In genomic region chr3:88334029-88334658, GRCm38 (mm10) we compare ENCODE assay signal across 9 mouse cellular contexts. TPM values are rescaled to one million over a fixed set of nuclear protein-coding genes. Genes with fewer than 3 reads are reported as not detected.
DNase-seq lines count a peak whose midpoint lies in the region; ATAC-seq lines count a peak whose summit lies in the region.
"Had no signal": no experiment of that assay in that cellular context is flagged by ENCODE, and none has a peak within 500 bp of the region (broad histone marks: within the 10 kb centered on the region; RNA-seq: fewer than 3 reads in every experiment).

No protein-coding gene starts in this region.

- H3K4me3 ChIP-seq in erythroblast, embryonic 14.5 days (replicated peaks) = peak overlapping the region; percentile 78
- peak overlapping the region; percentile 24 for H3K4me3 ChIP-seq in lung, embryonic 16.5 days (ENCODE audit: low read length)

- H3K36me3 ChIP-seq in erythroblast, embryonic 14.5 days (ENCODE audit: control insufficient read depth) = peaks cover 28% of the 10 kb centered on the region
- H3K36me3 ChIP-seq in lung, embryonic 16.5 days (ENCODE audit: control insufficient read depth, insufficient read depth, low read length) = peaks cover 5% of the 10 kb centered on the region; the same call in 1 of the 2 replicates

- H3K9me3 ChIP-seq in erythroblast, embryonic 14.5 days (ENCODE audit: control insufficient read depth, low read length) = peaks cover 6% of the 10 kb centered on the region
- no peaks in the 10 kb centered on the region for H3K9me3 ChIP-seq in lung, embryonic 16.5 days (ENCODE audit: control insufficient read depth, low read length)

- WGBS in lung, embryonic 16.5 days = 41% methylated on average over 12 of the region's 12 CpGs

- peak overlapping the region; percentile 53 for H3K27ac ChIP-seq in lung, embryonic 16.5 days (ENCODE audit: low read length)

- peak; percentile 49 for DNase-seq in c-Kit-positive CD71-positive TER-119-positive erythroid progenitor cells, embryonic 14.5 days (ENCODE audit: low spot score)
- peak; percentile 42 to 67 for DNase-seq in kidney, postnatal 25 days
- no peak for DNase-seq in left cerebral cortex, postnatal 14 days (ENCODE audit: low spot score in 2 of 2)
- DNase-seq in gastrocnemius, postnatal 36 days = no peak
- no peak for DNase-seq in thymus, postnatal 10 days (ENCODE audit: low spot score in 2 of 2)
- DNase-seq: left cerebral cortex, postnatal 4 days had no signal

- H3K9ac ChIP-seq in lung, embryonic 16.5 days (ENCODE audit: low read length) = peak overlapping the region; percentile 45

- intact Hi-C loops in left cerebral cortex, postnatal 14 days (cut with DNase I) = no loop called here
- intact Hi-C loops in gastrocnemius, postnatal 36 days (cut with DNase I) = no loop called here

- peaks cover 5% of the 10 kb centered on the region for H3K27me3 ChIP-seq in erythroblast, embryonic 14.5 days (ENCODE audit: control insufficient read depth)
- H3K27me3 ChIP-seq in lung, embryonic 16.5 days (ENCODE audit: control insufficient read depth, insufficient read depth, low read depth, low read length) = no peaks in the 10 kb centered on the region

- peak overlapping the region; percentile 34 for H3K4me2 ChIP-seq in lung, embryonic 16.5 days (ENCODE audit: low read depth, low read length)

- no peak for ATAC-seq in erythroblast, adult 5-6 weeks (replicated peaks; ENCODE audit: low FRiP score, poor library complexity, severe bottlenecking)
- ATAC-seq in lung, embryonic 16.5 days (ENCODE audit: low read depth) = peak; percentile 29; the same call in 1 of the 2 replicates

- peaks cover 60% of the 10 kb centered on the region for H3K4me1 ChIP-seq in erythroblast, embryonic 14.5 days (ENCODE audit: control insufficient read depth)
- H3K4me1 ChIP-seq in lung, embryonic 16.5 days (replicated peaks; ENCODE audit: control insufficient read depth, insufficient read depth, low read length) = peaks cover 20% of the 10 kb centered on the region

RNA-seq across cellular contexts. Expression of gene Tmem79, which starts 1.8 kb away (rescaled TPM):
- 0.09 and 0.25 TPM in 2 replicates for polyA plus RNA-seq in erythroblast, embryonic 14.5 days (2012)
- total RNA-seq in erythroblast, adult 5-6 weeks (2015; ENCODE audit: low replicate concordance) = not detected in 2 replicates
- total RNA-seq in erythroblast, adult 5-6 weeks (2017; ENCODE audit: low replicate concordance) = 0.09 TPM in 1 of 2 replicates, not detected in the other
- polyA plus RNA-seq in lung, embryonic 16.5 days (2015; fragmentation: Nextera tagmentation; extraction: Ambion mirVana) = 9.5 and 9.9 TPM in 2 replicates
- total RNA-seq in left cerebral cortex, postnatal 14 days (2021) = under 1 TPM; 0.99 TPM
- 1 to 10 TPM; 2.0 to 2.4 TPM for total RNA-seq in gastrocnemius, postnatal 36 days (2021)

RNA-seq across cellular contexts. Expression of gene Smg5, which starts 1.9 kb away (rescaled TPM):
- polyA plus RNA-seq in erythroblast, embryonic 14.5 days (2012) = 16.0 and 20.1 TPM in 2 replicates
- total RNA-seq in erythroblast, adult 5-6 weeks (2015; ENCODE audit: low replicate concordance) = 28.1 and 29.5 TPM in 2 replicates
- 45.1 and 58.0 TPM in 2 replicates for total RNA-seq in erythroblast, adult 5-6 weeks (2017; ENCODE audit: low replicate concordance)
- polyA plus RNA-seq in lung, embryonic 16.5 days (2015; fragmentation: Nextera tagmentation; extraction: Ambion mirVana) = 46.6 and 46.7 TPM in 2 replicates
- total RNA-seq in left cerebral cortex, postnatal 14 days (2021) = 10 to 100 TPM; 69.6 to 72.0 TPM
- total RNA-seq in gastrocnemius, postnatal 36 days (2021) = 10 to 100 TPM; 34.8 to 35.8 TPM

RNA-seq across cellular contexts. Expression of gene Glmp, which starts 9.3 kb away (rescaled TPM):
- 4.4 and 10.8 TPM in 2 replicates for polyA plus RNA-seq in erythroblast, embryonic 14.5 days (2012)
- 11.1 and 58.3 TPM in 2 replicates for total RNA-seq in erythroblast, adult 5-6 weeks (2015; ENCODE audit: low replicate concordance)
- total RNA-seq in erythroblast, adult 5-6 weeks (2017; ENCODE audit: low replicate concordance) = 5.9 and 13.1 TPM in 2 replicates
- polyA plus RNA-seq in lung, embryonic 16.5 days (2015; fragmentation: Nextera tagmentation; extraction: Ambion mirVana) = 228 and 231 TPM in 2 replicates
- 10 to 100 TPM; 84.4 to 93.6 TPM for total RNA-seq in left cerebral cortex, postnatal 14 days (2021)
- total RNA-seq in gastrocnemius, postnatal 36 days (2021) = 10 to 100 TPM; 34.5 to 45.4 TPM

RNA-seq across cellular contexts. Expression of gene Paqr6, which starts 30.2 kb away (rescaled TPM):
- polyA plus RNA-seq in erythroblast, embryonic 14.5 days (2012) = 1.8 and 3.4 TPM in 2 replicates
- total RNA-seq in erythroblast, adult 5-6 weeks (2015; ENCODE audit: low replicate concordance) = 3.1 TPM in 1 of 2 replicates, not detected in the other
- total RNA-seq in erythroblast, adult 5-6 weeks (2017; ENCODE audit: low replicate concordance) = not detected in 2 replicates
- polyA plus RNA-seq in lung, embryonic 16.5 days (2015; fragmentation: Nextera tagmentation; extraction: Ambion mirVana) = 12.5 and 15.2 TPM in 2 replicates
- total RNA-seq in left cerebral cortex, postnatal 14 days (2021) = 1 to 10 TPM; 2.5 to 3.3 TPM
- under 1 TPM; 0.26 to 0.42 TPM for total RNA-seq in gastrocnemius, postnatal 36 days (2021)

RNA-seq across cellular contexts. Expression of gene Cct3, which starts 37.2 kb away (rescaled TPM):
- 1.6 and 3.8 TPM in 2 replicates for polyA plus RNA-seq in erythroblast, embryonic 14.5 days (2012)
- total RNA-seq in erythroblast, adult 5-6 weeks (2015; ENCODE audit: low replicate concordance) = 97.4 and 178 TPM in 2 replicates
- 48.6 and 66.1 TPM in 2 replicates for total RNA-seq in erythroblast, adult 5-6 weeks (2017; ENCODE audit: low replicate concordance)
- polyA plus RNA-seq in lung, embryonic 16.5 days (2015; fragmentation: Nextera tagmentation; extraction: Ambion mirVana) = 432 and 447 TPM in 2 replicates
- 100 to 1,000 TPM; 163 to 170 TPM for total RNA-seq in left cerebral cortex, postnatal 14 days (2021)
- total RNA-seq in gastrocnemius, postnatal 36 days (2021) = 10 to 100 TPM; 85.5 to 97.0 TPM

Comparison
In these comparisons a context has a peak if more than half of its experiments do, and no peak if none do; other contexts are left out.
1. DNase-seq: peak in c-Kit-positive CD71-positive TER-119-positive erythroid progenitor cells, embryonic 14.5 days (single experiment) and kidney, postnatal 25 days (2 of 2); none in left cerebral cortex, postnatal 14 days (0 of 2), gastrocnemius, postnatal 36 days (0 of 2) and thymus, postnatal 10 days (0 of 2).